Mouse (Mus musculus): ENCODE measurements around the gene Gm20388.

The Gm20388 gene

GRCm38 (mm10) chr8:120462119-120462551 is 551.5 kb downstream of the Gm20388 start:
- DNase-seq = peak; percentile 60 to 87

DNA sequence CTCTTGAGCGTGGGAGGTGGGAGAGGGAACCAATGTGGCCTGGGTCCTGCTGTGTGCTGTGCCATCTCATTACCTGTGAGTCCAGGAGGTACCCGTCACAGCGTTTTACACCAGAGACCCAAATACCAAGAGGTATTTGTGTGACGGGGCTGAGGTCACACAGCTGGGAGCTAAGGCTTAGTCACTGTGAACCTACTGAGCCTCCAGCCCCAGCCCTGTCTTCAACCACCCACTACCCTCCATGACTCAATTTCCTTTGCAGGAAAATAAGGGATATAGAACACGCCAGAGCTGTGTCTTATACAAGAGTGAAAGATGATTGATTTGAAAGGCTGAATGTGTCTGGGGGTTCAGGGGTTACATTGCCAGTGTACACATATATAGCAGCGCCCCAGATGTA is 552.0 kb downstream of the Gm20388 start:
- DNase-seq = no peak

DNA sequence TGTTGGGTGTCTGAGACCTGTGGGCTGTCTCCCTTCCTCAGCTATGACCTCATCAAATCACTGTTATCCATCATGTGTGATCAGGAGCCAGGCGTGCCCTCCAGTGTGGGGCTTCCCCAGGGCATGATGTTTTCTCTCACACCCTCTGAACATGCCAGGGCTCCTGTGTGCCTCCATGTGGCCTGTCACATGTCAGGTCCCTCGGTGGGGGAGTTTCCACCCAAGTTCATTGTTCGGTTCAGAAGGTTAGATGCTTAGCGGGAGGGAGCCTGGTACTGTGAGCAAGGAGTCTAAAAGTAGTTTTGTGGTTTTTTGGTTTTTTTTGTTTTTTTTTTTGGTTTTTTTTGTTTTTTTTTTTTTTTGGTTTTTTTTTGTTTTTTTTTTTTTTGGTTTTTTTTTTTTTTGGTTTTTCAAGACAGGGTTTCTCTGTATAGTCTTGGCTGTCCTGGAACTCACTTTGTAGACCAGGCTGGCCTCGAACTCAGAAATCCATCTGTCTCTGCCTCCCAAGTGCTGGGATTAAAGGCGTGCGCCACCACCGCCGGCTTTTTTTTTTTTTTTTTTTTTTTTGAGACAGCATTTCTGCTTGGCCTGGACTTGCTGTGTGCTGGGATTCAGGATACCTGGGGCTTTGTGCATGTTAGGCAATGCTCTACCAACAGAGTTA is 553.4 kb downstream of the Gm20388 start:
- DNase-seq = no peak

DNA sequence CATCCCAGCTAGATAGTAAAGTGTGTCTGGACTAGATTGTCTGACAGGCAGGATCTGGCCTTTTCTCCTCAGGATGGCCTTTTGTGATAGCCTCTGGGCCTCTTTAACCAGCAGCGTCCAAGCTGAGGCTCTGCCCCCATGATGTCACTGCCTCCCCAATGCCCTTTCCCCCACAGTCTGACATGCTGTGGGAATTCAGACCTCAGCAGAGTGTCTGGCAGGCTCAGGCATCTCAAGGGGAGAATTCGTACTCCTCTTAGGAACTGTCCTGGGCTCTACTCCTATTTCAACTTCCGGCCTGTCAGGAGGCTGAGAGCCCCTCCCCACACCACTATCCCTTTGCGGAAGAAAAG is 553.9 kb downstream of the Gm20388 start:
- no peak for DNase-seq

DNA sequence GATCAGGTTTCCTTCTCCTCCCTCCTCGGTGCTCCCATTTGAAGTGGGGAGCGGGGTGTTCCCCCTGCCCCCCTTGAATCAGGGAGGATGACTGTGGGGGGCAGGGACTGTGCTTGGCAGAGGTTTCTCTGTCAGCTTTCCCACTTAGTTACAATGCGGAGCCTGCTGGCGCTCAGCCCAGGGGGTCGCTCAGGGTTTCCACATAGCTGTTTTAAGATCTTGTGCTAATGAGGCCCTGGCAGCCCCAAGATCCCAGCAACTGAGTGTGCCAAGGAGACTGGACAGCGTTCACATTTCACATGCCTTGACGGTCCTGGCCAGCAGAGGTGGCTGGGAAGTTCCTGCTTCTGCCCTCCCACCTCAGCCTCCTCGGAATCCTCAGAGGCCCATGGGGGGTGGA is 555.1 kb downstream of the Gm20388 start:
- peak; percentile 80 to 91 for DNase-seq

GRCm38 (mm10) chr8:120466266-120466665 is 555.6 kb downstream of the Gm20388 start:
- DNase-seq = no peak

- no peak for DNase-seq
Measured at GRCm38 (mm10) chr8:120467598-120467997, 557.0 kb downstream of the Gm20388 start.

- DNase-seq = no peak
Measured at GRCm38 (mm10) chr8:120470170-120470569, 559.5 kb downstream of the Gm20388 start.

GRCm38 (mm10) chr8:120471166-120471565 is 560.5 kb downstream of the Gm20388 start:
- DNase-seq = peak; percentile 68 to 73

DNA sequence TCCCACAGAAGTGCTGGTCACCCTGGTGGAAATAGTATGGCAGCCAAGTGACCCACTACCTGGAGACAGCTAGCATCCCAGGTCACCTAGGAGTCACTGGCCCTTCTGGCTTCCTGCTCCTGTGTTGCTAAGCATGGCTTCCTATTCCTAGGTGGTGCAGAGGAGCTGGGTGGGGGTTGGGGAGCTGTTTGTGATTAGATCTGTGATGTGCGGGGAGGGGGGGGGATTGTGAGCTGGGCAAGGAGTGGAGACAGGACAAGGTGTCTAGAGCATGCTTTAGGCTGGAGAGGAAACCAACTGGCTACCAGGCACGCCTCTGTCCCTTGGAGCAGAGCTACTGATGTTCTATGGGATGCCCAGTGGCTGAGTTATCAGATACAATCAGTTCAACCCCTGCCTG is 561.1 kb downstream of the Gm20388 start:
- DNase-seq = no peak

DNA sequence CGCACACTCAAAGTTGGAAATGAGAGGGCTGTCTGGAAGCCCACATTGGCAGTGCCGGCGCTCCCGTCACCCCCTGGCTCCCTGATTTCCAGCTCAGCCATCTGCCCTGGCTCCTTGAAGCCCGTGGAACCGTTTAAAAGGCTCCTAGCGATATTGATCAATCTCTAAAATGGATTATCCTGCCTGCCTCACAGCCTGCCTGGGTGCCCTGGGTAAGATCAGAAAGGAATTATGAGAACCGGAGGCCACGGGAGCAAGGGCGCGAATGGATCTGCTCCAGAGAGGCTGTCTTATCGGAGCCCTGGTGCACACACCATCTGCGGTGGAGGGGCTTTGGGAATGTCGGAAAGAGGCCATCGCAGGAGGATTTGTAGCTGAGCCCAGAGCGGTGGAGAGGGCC is 561.6 kb downstream of the Gm20388 start:
- DNase-seq = no peak

- DNase-seq = peak; percentile 71 to 87
Measured at GRCm38 (mm10) chr8:120473729-120474364, 563.2 kb downstream of the Gm20388 start.

GRCm38 (mm10) chr8:120474496-120475235 is 564.0 kb downstream of the Gm20388 start:
- DNase-seq = no peak

DNA sequence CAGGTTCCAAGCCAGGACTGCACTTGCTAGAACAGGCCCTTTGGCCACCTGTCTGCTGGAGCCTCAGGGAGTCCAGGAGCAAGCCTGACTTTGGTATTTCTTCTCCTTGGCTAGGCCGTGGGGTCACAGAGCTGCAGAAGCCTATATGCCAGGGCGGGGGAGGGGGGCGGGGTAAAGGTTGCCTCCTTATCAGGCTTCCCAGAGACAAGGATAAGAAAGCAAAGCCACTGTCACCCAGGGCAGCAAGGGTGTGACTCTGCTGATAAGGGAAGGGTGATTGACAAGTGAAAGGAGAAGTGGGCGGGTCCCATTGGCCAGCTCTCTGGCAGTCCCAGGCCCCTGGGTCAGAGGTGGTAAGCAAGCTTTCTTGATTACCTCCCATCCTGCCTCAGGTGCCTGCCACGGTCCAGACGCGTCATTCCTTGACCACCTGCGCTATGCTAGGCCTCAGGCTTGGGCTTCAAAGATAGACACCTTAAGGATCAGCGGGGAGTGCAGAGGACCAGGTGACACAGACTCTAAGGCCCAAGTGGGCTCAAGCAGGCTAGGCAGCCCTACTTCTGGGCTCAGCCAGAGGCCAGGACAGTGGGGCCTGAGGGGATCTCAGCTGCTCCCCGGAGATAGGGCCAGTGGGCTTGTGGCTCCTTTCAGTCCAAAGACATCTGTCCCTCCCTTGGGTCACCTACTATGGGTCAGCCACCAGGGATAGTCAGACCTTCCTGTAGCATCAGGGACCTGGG is 565.0 kb downstream of the Gm20388 start:
- DNase-seq = peak; percentile 53 to 58

DNA sequence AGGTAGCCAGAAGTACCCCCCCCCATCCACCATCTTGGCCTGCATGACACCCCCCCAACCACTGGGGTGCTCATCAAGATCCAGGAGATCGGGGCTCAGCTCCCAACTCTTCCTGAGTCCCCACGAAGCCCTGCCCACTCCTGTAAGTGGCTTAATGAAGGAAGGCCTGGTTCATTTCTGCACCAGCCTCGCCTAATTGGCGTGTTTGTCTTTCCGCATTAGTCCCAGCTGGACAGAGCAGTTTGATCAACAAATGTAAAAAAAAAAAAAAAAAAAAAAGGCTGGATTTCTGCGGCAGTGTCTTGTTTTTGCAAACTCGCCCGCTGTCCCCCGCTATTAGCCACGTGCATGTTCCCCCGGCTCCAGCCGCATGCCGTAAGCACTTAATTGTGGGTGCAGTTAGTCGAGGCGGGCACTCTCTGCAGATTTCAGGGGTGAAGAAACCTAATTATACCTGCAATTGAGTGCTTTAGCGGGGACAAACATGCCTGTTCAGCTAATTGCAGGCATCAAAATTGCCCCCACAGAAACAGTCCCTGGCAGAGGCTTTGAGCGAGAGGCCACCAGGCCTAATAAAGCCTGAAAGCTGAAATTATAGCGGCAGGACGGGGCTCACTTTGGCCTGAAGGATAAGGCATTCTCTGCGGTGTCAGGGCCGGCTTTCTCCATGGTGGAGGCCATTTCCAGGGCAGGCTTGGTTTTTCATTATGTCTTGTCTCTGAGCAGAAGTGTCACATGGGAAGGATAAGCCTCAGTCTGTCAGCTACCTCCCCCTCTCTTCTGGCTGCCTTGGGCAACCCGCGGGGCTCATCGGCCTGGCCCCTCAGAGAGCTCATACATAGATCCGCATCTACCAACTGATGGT is 566.3 kb downstream of the Gm20388 start:
- peak in 1 of 2 experiments; percentile 50 for DNase-seq

- no peak for DNase-seq
Measured at GRCm38 (mm10) chr8:120478754-120479153, 568.1 kb downstream of the Gm20388 start.

- DNase-seq = no peak
Measured at GRCm38 (mm10) chr8:120479691-120480090, 569.0 kb downstream of the Gm20388 start.

GRCm38 (mm10) chr8:120482015-120482689 is 571.5 kb downstream of the Gm20388 start:
- no peak for DNase-seq

DNA sequence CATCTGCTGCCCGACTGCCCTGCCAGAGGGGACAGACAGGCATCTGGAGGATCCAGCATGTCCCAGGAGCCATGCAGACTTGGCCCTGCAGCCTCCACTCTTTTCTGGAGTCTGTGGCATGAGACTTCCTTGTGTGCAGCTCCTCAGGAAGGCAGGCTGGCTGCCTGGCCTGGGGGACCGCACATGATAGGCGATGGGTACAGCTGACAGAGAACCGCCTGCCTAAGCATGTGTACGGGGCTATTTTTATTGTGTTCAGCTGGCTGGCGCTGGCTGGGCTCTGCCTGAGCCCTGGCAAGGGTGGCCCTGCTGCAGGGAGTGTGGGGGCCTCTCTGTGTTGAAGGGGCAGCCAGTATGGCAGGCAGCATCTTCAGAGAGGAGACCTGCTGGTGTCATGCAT is 573.8 kb downstream of the Gm20388 start:
- no peak for DNase-seq

GRCm38 (mm10) chr8:120485116-120485515 is 574.5 kb downstream of the Gm20388 start:
- DNase-seq = no peak
